Mouse (Mus musculus) thymus, adult 2 months (tissue): ENCODE results near the gene Gm17545.

Source experiments
- CTCF ChIP-seq: fragments of 200-500 bp; IDR thresholded peaks from 2 replicates; pipeline ENCODE4 v1.5.1; 2012; ENCODE audit warnings: mild to moderate bottlenecking, control low read depth, low read length, moderate library complexity, borderline replicate concordance; ENCODE audit not compliant: control insufficient read depth, poor library complexity, insufficient read depth; ENCODE audit errors: extremely low read depth
- POLR2A ChIP-seq: fragments of 200-500 bp; IDR thresholded peaks from 2 replicates; pipeline ENCODE4 v1.6.1; 2012; ENCODE audit warnings: mild to moderate bottlenecking, low read length, control low read depth, moderate library complexity; ENCODE audit not compliant: control insufficient read depth, poor library complexity, insufficient read depth; ENCODE audit errors: extremely low read depth

DNA sequence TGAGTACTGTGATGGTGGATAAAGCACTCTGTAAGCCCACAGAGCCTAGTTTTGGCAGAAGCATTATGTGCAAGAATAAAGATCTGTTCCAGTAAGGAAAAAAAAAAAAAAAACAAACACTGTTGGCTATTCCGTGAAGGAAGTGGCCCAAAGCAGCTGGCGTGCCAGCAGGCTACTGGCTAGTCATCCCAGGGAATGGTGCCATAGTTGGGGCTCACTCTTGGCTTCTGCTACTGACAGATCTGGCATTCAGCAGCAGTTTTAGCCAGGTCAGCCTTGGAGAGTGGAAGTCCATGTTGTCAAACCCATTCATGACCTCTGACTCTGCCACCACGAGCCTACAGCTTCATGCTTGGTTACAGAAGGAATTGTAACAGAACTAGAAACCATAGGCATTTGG is 7.9 kb downstream of the Gm17545 start:
- no peak for TF ChIP-seq CTCF
- no peak for TF ChIP-seq POLR2A
